Mouse (Mus musculus): Measurements from ENCODE around the gene Tmem100.

The Tmem100 gene

GRCm38 (mm10) chr11:90066405-90067250 lies 36.5 kb downstream of the Tmem100 start:
- no peak for DNase-seq

- DNase-seq: peak; percentile 61 to 80
Observed at GRCm38 (mm10) chr11:90071747-90072146, 41.6 kb downstream of the Tmem100 start.

GRCm38 (mm10) chr11:90073201-90073600 lies 43.1 kb downstream of the Tmem100 start:
- peak in 1 of 2 experiments; percentile 44 for DNase-seq

GRCm38 (mm10) chr11:90076666-90077065 lies 46.5 kb downstream of the Tmem100 start:
- peak in 1 of 2 experiments; percentile 50 for DNase-seq

- DNase-seq: no peak
Observed at GRCm38 (mm10) chr11:90080678-90081267, 50.6 kb downstream of the Tmem100 start.

GRCm38 (mm10) chr11:90081820-90082596 lies 51.9 kb downstream of the Tmem100 start:
- peak in 1 of 2 experiments; percentile 36 for DNase-seq

GRCm38 (mm10) chr11:90083042-90083441 lies 52.9 kb downstream of the Tmem100 start:
- DNase-seq: no peak

GRCm38 (mm10) chr11:90084166-90084565 lies 54.0 kb downstream of the Tmem100 start:
- no peak for DNase-seq

Measured in lung, postnatal 4 days (tissue).